Mouse (Mus musculus): ENCODE data around the gene Slc22a14.

The Slc22a14 gene

DNA sequence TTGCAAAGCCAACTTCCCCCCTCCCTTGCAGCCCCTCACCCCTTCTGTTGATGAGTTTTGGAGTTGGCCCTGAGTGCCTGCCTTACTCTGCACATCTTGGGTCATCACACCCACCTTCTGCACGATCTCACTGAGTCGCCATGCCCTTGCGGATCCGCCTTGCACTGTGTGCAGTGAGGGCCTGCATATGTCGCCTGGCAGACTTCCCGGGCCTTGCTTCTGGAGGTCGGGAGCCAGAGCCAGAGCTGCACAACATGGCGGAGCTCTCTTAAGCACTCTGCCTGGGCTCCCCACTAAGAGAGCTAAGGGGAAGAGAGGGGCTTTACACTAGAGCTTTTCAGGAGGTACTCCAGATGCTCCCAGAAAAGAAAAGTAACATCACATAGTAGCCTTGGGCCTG lies 220.7 kb downstream of the Slc22a14 start:
- DNase-seq (ENCODE audit: low spot score in 2 of 2), result no peak

DNA sequence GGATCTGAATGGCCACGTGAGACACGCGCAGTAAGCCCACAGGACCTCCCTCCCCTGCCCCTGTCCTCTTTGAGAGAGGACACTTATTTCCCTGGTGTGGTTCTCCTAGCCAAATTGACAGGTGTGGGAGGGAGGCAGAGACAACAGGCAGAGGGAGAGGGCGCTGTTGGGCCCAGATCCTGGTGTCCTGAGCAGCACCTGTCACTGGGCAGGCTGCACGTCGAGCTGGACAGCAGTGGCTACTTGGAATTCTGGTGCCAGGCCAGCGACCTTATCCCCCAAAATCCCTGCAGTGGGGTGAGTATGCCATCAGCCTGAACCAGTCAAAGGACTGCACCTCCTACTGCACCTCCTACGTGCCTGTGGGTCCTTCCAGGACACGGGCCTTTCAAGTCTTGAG lies 222.0 kb downstream of the Slc22a14 start:
- DNase-seq (ENCODE audit: low spot score in 2 of 2), result no peak

DNA sequence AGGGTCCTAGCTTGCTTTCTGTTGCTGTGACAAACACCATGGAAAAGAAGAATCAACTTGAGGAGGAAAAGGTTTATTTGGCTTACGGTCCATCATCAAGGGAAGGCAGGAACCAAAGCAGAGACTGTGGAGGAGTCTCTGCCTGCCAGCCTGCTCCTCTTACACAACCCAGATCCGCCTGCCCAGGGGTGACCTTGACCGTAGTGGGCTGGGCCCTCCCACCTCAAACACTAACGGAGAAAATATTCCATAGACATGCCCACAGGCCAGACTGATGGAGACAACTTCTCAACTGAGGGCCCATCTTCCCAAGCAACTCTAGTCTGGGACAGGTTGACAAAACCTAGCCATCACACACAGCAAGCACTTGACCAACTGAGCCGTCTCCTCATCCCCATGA lies 223.3 kb downstream of the Slc22a14 start:
- DNase-seq (ENCODE audit: low spot score in 2 of 2), result no peak

DNA sequence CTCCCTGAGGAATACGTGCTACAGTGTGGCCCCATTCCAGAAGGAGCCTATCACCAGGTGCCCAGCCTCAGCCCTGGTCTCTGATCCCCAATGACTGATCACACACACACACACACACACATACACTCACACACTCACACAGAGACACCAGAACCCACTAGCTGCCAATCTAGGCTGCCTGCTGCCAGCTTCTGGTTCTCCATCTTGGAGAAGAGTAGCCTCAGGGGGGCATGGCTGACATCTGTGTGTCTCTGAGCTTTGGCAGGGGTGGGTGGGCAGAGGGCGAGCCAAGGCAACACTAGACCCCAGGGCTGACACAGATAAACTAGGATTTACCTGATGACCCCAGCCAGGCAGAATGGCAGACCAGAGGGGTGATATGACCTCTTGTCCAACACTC lies 226.5 kb downstream of the Slc22a14 start:
- no peak for DNase-seq (ENCODE audit: low spot score in 2 of 2)

DNA sequence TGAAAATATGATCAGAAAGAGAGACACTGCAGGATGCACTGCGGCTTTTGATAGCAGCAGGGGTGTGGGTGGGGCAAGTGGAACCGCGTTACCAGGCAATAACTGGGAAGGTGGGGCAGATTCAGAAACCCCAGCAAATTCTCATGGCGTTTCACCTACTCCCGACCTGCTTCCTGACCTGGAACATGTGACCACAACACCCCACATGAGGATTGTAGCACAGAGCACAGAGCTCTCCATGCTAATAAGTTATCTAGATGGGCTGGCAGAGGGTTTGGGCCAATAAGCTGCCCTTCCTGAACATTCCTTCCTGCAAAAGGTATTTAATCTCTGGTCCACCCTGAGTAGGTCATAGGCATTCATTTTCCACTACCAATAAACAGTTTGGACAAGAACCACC lies 234.7 kb downstream of the Slc22a14 start:
- DNase-seq (ENCODE audit: low spot score in 2 of 2), result no peak

DNA sequence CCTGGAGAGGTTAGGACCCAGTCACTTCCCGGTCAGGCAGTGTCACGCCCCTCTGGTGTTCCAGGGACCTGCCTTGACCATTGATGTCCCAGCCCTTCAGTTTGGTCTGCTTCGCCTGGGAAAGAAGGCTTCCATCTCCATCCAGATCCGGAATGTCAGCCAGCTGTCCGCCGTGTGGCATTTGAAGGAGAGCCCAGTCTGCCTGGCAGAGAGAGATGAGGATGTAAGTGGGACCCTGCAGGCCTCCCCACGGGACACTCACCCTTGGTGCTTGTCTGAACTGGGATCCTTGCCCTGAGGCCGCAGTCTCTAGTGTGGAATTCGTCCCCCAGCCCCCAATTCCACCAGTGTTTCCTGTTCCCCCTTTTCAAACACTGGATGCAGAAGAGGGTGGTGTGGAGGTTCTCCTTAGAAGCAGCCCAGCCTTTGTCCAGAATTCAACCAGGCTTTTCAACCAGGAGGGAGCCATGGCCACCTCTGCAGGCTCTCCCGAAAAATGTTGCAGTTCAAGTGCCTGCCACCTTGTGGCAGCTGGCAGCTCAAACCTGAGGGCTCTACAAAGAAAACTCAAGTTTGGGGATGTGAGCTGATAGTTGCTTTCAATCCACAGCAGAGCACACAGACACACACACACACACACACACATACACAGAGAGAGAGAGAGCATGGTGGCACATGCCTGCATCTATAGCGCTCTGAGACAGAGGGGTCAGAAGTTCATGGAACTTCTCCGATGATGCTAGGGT lies 236.7 kb downstream of the Slc22a14 start:
- DNase-seq (ENCODE audit: low spot score in 2 of 2), result no peak

DNA sequence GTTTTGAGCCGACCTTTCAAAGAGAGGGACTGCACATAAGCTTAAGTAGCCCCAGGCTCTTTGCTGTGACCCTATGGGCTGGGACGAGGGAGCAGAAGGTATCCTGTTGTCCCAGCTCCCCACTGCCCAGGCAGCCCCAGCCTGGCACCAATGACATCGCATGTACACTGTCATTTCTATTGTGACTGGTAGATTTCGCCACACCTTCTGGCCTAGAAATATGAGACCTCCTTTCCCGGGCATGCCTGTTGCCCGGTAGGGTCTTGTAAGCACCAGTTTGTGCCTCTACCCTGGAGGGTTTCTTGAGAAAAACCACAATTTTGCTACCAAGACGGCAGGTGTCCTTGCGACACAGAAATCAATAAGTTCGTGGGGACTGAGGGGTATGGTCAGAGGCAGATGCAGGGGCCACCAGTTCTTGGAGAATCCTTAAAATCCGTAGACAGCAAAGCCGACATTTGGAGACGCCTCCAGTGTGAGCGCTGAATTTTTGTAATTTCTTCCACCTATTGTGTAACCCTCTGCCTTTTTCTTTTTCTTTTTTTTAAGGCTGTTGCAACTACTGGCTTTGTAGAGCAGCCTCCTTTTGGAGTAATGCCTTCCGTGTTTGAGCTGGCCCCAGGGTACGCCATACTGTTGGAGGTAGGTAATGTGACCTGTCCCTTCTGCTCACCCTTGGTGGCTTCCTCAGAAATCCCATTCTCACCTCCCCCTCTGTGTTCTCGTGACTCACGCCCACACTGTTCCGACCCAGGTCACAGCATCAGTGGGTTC lies 242.6 kb downstream of the Slc22a14 start:
- no peak for DNase-seq (ENCODE audit: low spot score in 2 of 2)

DNA sequence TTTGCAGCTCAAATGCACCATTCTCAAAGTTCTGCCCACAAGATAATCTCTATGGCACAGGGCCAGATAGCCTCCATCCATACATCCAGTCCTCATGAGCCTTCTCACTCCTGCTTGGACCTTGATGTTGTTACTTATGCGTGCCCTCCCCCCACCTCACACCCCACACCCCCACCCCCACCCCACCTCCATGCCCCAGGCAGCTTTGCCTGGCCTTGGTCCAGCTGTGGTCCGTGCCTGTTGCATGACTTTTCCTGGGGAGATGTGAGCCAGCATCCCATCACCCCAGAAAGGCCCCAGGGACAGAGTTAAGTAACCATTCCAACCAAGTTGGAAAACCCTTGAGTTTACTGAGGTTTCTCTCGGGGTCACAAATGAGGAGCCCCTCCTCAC lies 245.2 kb downstream of the Slc22a14 start:
- DNase-seq (ENCODE audit: low spot score in 2 of 2), result no peak
